Mouse (Mus musculus) E14TG2a.4 (cell line): Measurements from ENCODE around the gene Arhgap36.

Experiments used
- H3K27me3 ChIP-seq: 2 replicates; pipeline ENCODE4 v1.6.1; 2014; ENCODE audit warnings: low read length, control low read depth; ENCODE audit not compliant: insufficient read depth
- H3K36me3 ChIP-seq: 2 replicates; pipeline ENCODE4 v1.6.1; 2014; ENCODE audit warnings: low read length, control low read depth; ENCODE audit not compliant: insufficient read depth
- H3K4me1 ChIP-seq: replicated peaks from 2 replicates; pipeline ENCODE4 v1.6.1; 2014; ENCODE audit warnings: low read depth, low read length, control low read depth
- H3K4me3 ChIP-seq: replicated peaks from 2 replicates; pipeline ENCODE4 v1.5.1; 2014; ENCODE audit warnings: mild to moderate bottlenecking, low read length
- H3K9me3 ChIP-seq: 2 replicates; pipeline ENCODE4 v1.6.1; 2014; ENCODE audit warnings: low read length, control low read depth
- CTCF ChIP-seq: conservative IDR thresholded peaks from 2 replicates; pipeline ENCODE4 v1.5.1; 2014; ENCODE audit warnings: low read length
- NANOG ChIP-seq: IDR thresholded peaks from 2 replicates; pipeline ENCODE4 v1.6.1; 2014; ENCODE audit warnings: borderline replicate concordance, low read length, mixed read lengths
- POU5F1 ChIP-seq: IDR thresholded peaks from 2 replicates; pipeline ENCODE4 v1.6.1; 2014; ENCODE audit warnings: low read length, borderline replicate concordance

Arhgap36 gene

GRCm38 (mm10) chrX:49463442-49463970, at the start of gene Arhgap36:
Gene Arhgap36, plus strand, starts transcription at chrX:49463945.
- Histone ChIP-seq H3K4me1 (no peaks in the 10 kb centered on the region), H3K27me3 (no peaks in the 10 kb centered on the region), H3K9me3 (no peaks in the 10 kb centered on the region), H3K4me3 (no peak within 1 kb of the TSS), H3K36me3 (no peaks in the 10 kb centered on the region)
- TF ChIP-seq CTCF: no peak
- no peak for TF ChIP-seq POU5F1
- TF ChIP-seq NANOG: no peak

- Histone ChIP-seq H3K4me3 (no peak overlapping the region), H3K4me1 (no peaks in the 10 kb centered on the region), H3K27me3 (no peaks in the 10 kb centered on the region), H3K36me3 (no peaks in the 10 kb centered on the region), H3K9me3 (no peaks in the 10 kb centered on the region)
- TF ChIP-seq CTCF (no peak), POU5F1 (no peak), NANOG (no peak)
Measured at GRCm38 (mm10) chrX:49457781-49458180, 6.0 kb upstream of the Arhgap36 start.

- TF ChIP-seq CTCF: no peak
- no peak for TF ChIP-seq NANOG
- no peak for TF ChIP-seq POU5F1
- Histone ChIP-seq H3K36me3 (no peaks in the 10 kb centered on the region), H3K4me1 (0 out of 2 replicates have a peak, but pooled peaks cover 7% of the 10 kb centered on the region), H3K9me3 (no peaks in the 10 kb centered on the region), H3K27me3 (peaks cover 21% of the 10 kb centered on the region), H3K4me3 (peak overlapping the region; percentile 66)
Measured at GRCm38 (mm10) chrX:49470287-49471054, 6.7 kb downstream of the Arhgap36 start.

GRCm38 (mm10) chrX:49479968-49480809, 16.4 kb downstream of the Arhgap36 start:
- peaks cover 10% of the 10 kb centered on the region; the same call in 1 of the 2 replicates for H3K4me1 ChIP-seq
- H3K4me3 ChIP-seq: peak overlapping the region; percentile 72
- no peaks in the 10 kb centered on the region for H3K9me3 ChIP-seq
- no peaks in the 10 kb centered on the region for H3K36me3 ChIP-seq
- TF ChIP-seq POU5F1: no peak
- TF ChIP-seq CTCF: no peak
- no peak for TF ChIP-seq NANOG
- peaks cover 34% of the 10 kb centered on the region for H3K27me3 ChIP-seq

- peaks cover 37% of the 10 kb centered on the region for H3K27me3 ChIP-seq
- no peak for TF ChIP-seq NANOG
- no peak for TF ChIP-seq POU5F1
- no peak for TF ChIP-seq CTCF
- no peaks in the 10 kb centered on the region for H3K36me3 ChIP-seq
- H3K4me1 ChIP-seq: peaks cover 10% of the 10 kb centered on the region; the same call in 1 of the 2 replicates
- H3K4me3 ChIP-seq: peak overlapping the region; percentile 72
- no peaks in the 10 kb centered on the region for H3K9me3 ChIP-seq
Measured at GRCm38 (mm10) chrX:49480846-49481245, 17.1 kb downstream of the Arhgap36 start.

- peaks cover 29% of the 10 kb centered on the region for H3K27me3 ChIP-seq
- no peaks in the 10 kb centered on the region for H3K9me3 ChIP-seq
- H3K4me3 ChIP-seq: no peak overlapping the region
- no peaks in the 10 kb centered on the region; the same call in 1 of the 2 replicates for H3K4me1 ChIP-seq
- TF ChIP-seq POU5F1: no peak
- no peak for TF ChIP-seq CTCF
- TF ChIP-seq NANOG: no peak
- no peaks in the 10 kb centered on the region for H3K36me3 ChIP-seq
Measured at GRCm38 (mm10) chrX:49489141-49489540, 25.4 kb downstream of the Arhgap36 start.

- no peaks in the 10 kb centered on the region for H3K36me3 ChIP-seq
- H3K4me3 ChIP-seq: peak overlapping the region; percentile 71
- peaks cover 41% of the 10 kb centered on the region for H3K27me3 ChIP-seq
- TF ChIP-seq CTCF (no peak), NANOG (no peak), POU5F1 (no peak)
- no peaks in the 10 kb centered on the region; the same call in 1 of the 2 replicates for H3K4me1 ChIP-seq
- no peaks in the 10 kb centered on the region for H3K9me3 ChIP-seq
Measured at GRCm38 (mm10) chrX:49493739-49494449, 30.1 kb downstream of the Arhgap36 start.
